Mouse (Mus musculus) lung, embryonic 16.5 days (tissue): ENCODE measurements at regions not wholly inside any gene's neighbourhood (a gene's known extent, or its start where the extent isn't known, plus 50 kb on each side); places are given as distances from the start of the nearest gene placed in this dataset.
"Not testable (repeated sequence)": the region's sequence is repeated elsewhere in the genome, so short reads cannot be mapped to it uniquely, and the experiment has no call there.

ENCODE experiments used
- ATAC-seq: fragments of 200-750 bp; cut with Nextera tagmentation; 2 replicates; pipeline ENCODE4 v1.8.0; 2017; ENCODE audit warnings: low read depth, mild to moderate bottlenecking, moderate library complexity
- H3K27ac ChIP-seq: fragments of 300-500 bp; sonication (generic); 2 replicates; pipeline ENCODE4 v1.5.1; 2014; ENCODE audit warnings: mild to moderate bottlenecking, control low read depth, low read length
- H3K27me3 ChIP-seq: fragments of 300-500 bp; sonication (generic); 2 replicates; pipeline ENCODE4 v1.6.1; 2014; ENCODE audit warnings: low read depth, low read length, mixed read lengths; ENCODE audit not compliant: control insufficient read depth, insufficient read depth
- H3K36me3 ChIP-seq: fragments of 300-500 bp; sonication (generic); 2 replicates; pipeline ENCODE4 v1.6.1; 2014; ENCODE audit warnings: low read length; ENCODE audit not compliant: control insufficient read depth, insufficient read depth
- H3K4me1 ChIP-seq: fragments of 300-500 bp; sonication (generic); replicated peaks from 2 replicates; pipeline ENCODE4 v1.6.1; 2014; ENCODE audit warnings: low read length, mixed read lengths; ENCODE audit not compliant: control insufficient read depth, insufficient read depth
- H3K4me2 ChIP-seq: fragments of 300-500 bp; sonication (generic); 2 replicates; pipeline ENCODE4 v1.6.1; 2014; ENCODE audit warnings: low read depth, low read length, control low read depth
- H3K4me3 ChIP-seq: fragments of 300-500 bp; sonication (generic); 2 replicates; pipeline ENCODE4 v1.5.1; 2014; ENCODE audit warnings: mild to moderate bottlenecking, low read length, control low read depth
- H3K9ac ChIP-seq: fragments of 300-500 bp; sonication (generic); 2 replicates; pipeline ENCODE4 v1.6.1; 2014; ENCODE audit warnings: low read length, control low read depth
- H3K9me3 ChIP-seq: fragments of 300-500 bp; sonication (generic); 2 replicates; pipeline ENCODE4 v1.6.1; 2016; ENCODE audit warnings: low read length; ENCODE audit not compliant: control insufficient read depth
- WGBS: fragments of 180-500 bp; shearing (Covaris S2); extraction: QIAGEN DNeasy Blood & Tissue Kit; methylation state at CpG from one replicate; pipeline ENCODE4 v1.1.7; 2014; 5-methylcytosine and 5-hydroxymethylcytosine counted together

DNA sequence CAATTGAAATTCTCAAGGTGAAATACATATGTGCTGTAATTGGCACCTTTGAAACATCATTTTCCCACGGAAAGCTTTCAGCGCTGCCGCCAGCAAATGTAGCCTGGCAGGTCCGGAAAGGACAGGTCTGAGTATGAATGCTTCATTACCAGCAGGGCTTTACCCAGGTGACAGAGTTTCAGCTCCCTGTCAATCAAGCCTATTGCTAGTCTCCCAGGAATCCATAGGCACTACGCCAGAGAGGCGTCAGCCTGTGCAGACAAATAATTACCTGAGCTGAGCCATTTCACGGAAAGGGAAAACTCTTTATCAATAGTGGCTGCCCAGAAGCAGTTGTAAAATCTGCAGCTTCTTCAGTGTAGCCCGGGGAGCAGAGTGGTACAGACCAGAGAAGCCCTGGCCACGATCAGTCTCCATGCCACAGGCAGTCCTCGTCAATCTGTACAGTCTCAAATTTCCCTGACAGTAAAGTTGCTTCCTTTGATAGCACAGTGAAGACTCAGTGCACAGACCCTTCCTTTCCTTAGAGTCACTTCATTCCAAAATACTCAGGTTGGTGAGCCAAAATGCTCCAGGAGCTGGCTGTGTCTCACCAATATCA is 340.7 kb downstream of the Samd5 start:
- no peak for ATAC-seq
- 68% methylated on average over 10 of the region's 10 CpGs for WGBS
- no peak overlapping the region for H3K4me3 ChIP-seq

DNA sequence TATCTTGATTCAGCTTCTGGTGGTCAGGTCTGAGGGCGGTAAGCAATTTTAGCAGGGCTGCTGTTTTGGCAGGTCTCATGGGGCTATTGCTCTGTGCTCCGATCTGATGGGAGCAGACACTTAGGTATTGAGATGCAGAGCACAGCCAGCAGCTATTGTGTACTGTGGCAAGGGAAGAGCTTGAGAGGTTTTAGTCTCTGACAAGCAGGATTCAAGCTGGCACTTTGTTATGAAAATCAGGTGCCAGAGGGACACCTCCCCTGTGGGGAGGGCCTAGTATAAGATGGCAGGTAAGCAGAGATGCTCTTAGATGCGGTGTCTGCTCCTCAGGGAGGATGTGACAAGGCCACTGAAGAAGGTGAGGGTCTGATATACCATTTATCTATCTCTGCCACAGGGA is 343.3 kb downstream of the Samd5 start:
- H3K9ac ChIP-seq = no peak overlapping the region
- no peak for ATAC-seq
- H3K4me2 ChIP-seq = no peak overlapping the region
- H3K4me3 ChIP-seq = no peak overlapping the region
- no peak overlapping the region for H3K27ac ChIP-seq
- H3K4me1 ChIP-seq = no peaks in the 10 kb centered on the region
- no peaks in the 10 kb centered on the region for H3K36me3 ChIP-seq
- no peaks in the 10 kb centered on the region for H3K27me3 ChIP-seq
- H3K9me3 ChIP-seq = no peaks in the 10 kb centered on the region
- WGBS = 73% methylated on average over 3 of the region's 3 CpGs

More for the DNA sequence above, 340.7 kb downstream of the Samd5 start:
- no peaks in the 10 kb centered on the region for H3K9me3 ChIP-seq
- no peak overlapping the region for H3K9ac ChIP-seq
- H3K27me3 ChIP-seq = no peaks in the 10 kb centered on the region
- no peaks in the 10 kb centered on the region for H3K4me1 ChIP-seq
- no peak overlapping the region for H3K4me2 ChIP-seq
- H3K27ac ChIP-seq = no peak overlapping the region
- no peaks in the 10 kb centered on the region for H3K36me3 ChIP-seq

DNA sequence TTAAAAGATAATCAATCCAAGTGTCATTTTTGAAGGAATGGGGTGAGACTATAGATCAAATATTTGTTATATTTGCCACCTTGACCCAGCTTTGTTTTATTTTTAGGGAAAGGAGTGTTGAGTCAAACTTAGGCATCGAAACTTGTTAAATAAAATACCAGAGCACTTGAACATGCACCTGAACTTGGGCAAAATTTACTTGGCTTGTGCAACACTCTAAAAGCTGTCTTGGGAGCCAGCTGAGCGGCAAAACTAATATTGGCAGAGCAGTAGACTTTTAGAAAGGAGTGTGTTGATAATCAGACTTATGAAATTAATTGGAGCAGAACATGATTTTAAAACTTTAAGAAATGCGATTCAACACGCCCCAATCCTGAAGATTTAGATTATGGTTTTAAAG is 346.7 kb downstream of the Samd5 start:
- H3K9me3 ChIP-seq = no peaks in the 10 kb centered on the region
- WGBS = 58% methylated on average over 4 of the region's 4 CpGs
- H3K27me3 ChIP-seq = no peaks in the 10 kb centered on the region
- no peaks in the 10 kb centered on the region for H3K4me1 ChIP-seq
- peak; percentile 59 for ATAC-seq
- no peak overlapping the region for H3K9ac ChIP-seq
- no peak overlapping the region for H3K4me3 ChIP-seq
- H3K36me3 ChIP-seq = no peaks in the 10 kb centered on the region
- no peak overlapping the region for H3K27ac ChIP-seq
- no peak overlapping the region for H3K4me2 ChIP-seq

DNA sequence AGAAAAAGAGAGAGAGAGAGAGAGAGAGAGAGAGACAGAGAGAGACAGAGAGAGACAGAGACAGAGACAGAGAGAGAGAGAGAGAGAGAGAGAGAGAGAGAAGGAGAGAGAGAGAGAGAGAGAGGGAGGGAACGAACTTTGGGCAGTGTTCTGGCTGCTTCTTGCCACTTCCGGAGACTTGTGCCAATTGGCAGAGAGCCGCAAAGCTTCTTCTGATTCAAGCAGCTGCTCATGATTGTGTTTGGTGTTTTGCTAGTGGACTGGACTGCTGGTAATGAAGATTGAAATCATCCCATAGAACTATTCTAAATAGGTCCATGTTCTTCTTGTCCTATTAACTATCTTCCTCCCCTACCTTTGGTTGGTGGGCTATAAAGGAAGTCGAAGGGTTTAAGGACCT is 347.1 kb downstream of the Samd5 start:
- H3K4me1 ChIP-seq, H3K9me3 ChIP-seq, H3K36me3 ChIP-seq, H3K4me3 ChIP-seq, H3K9ac ChIP-seq, H3K27me3 ChIP-seq, H3K4me2 ChIP-seq: not testable (repeated sequence)
- peak overlapping the region; percentile 28; the same call in 1 of the 2 replicates for H3K27ac ChIP-seq
- WGBS = 50% methylated on average over 4 of the region's 4 CpGs
- ATAC-seq = peak; percentile 47; the same call in 1 of the 2 replicates

DNA sequence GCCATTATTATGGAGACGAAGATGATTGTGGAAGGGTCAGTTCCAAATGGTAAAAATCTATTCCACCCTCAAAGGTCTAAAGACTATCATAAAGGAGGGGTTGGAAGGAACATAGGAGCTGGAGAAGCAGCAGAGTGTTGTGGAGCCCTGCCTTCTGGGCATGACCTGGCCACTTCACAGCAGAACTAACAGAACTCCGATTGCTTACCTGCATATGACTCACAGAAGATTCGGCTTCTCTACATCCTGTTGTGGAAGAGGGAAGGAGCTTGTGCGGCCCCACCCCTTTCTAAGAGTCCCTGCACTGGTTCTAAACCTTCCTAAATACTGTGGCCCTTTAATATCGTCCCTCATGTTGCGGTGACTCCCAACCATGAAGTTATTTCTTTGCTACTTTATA is 362.7 kb downstream of the Samd5 start:
- Histone ChIP-seq H3K27ac (no peak overlapping the region), H3K9ac (no peak overlapping the region), H3K4me1 (peaks cover 8% of the 10 kb centered on the region), H3K9me3 (no peaks in the 10 kb centered on the region), H3K27me3 (no peaks in the 10 kb centered on the region), H3K36me3 (no peaks in the 10 kb centered on the region), H3K4me2 (no peak overlapping the region), H3K4me3 (no peak overlapping the region)
- ATAC-seq = no peak
- WGBS = 83% methylated on average over 6 of the region's 6 CpGs

DNA sequence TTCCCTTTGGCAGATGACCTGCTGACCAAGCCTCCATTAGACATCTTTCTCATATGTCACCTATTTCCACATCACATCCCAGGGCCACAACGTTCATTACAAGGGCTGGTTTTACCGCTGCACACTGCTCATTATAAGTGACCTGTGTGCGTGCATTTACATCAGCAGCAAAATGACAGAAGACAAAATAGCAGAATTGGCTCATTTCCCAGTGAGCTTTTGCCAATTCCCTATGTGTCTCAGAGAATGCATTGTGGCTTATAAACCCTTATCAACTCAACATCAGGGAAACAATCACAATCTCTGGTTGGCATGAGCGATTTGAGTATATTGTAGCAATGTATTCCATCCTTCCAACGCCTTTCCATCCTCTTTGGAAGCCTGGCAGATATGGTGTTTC is 364.7 kb downstream of the Samd5 start:
- ATAC-seq = no peak

DNA sequence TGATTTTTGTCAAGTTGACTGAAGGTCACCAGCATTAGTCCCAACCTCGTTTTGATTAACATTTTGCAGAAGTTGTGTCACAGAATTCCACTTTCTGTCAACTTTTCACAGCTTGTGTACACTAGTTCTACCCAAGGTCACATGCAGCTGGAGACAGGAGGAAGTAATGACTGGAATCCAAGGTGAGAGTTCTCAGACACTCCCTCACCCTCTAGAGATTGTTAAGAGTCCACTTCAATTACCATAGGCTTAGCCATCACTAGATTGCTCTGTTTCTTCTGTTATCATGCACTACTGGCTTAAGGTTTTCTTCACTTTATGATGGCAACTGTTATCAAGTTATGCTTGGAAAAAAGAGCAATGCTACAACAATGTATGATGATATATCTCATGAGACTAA is 379.0 kb downstream of the Samd5 start:
- no peak overlapping the region for H3K4me2 ChIP-seq
- H3K9ac ChIP-seq = no peak overlapping the region
- H3K36me3 ChIP-seq = no peaks in the 10 kb centered on the region
- ATAC-seq = no peak
- H3K4me1 ChIP-seq = no peaks in the 10 kb centered on the region
- H3K27ac ChIP-seq = no peak overlapping the region
- 19% methylated on average over 1 of the region's 1 CpGs for WGBS
- H3K27me3 ChIP-seq = no peaks in the 10 kb centered on the region
- H3K9me3 ChIP-seq = no peaks in the 10 kb centered on the region
- H3K4me3 ChIP-seq = no peak overlapping the region

More for the DNA sequence above, 364.7 kb downstream of the Samd5 start:
- Histone ChIP-seq H3K36me3 (no peaks in the 10 kb centered on the region), H3K4me2 (no peak overlapping the region), H3K4me1 (peaks cover 8% of the 10 kb centered on the region), H3K4me3 (no peak overlapping the region), H3K9me3 (no peaks in the 10 kb centered on the region), H3K27ac (peak overlapping the region; percentile 73), H3K9ac (no peak overlapping the region), H3K27me3 (no peaks in the 10 kb centered on the region)
- WGBS = 48% methylated on average over 5 of the region's 5 CpGs

DNA sequence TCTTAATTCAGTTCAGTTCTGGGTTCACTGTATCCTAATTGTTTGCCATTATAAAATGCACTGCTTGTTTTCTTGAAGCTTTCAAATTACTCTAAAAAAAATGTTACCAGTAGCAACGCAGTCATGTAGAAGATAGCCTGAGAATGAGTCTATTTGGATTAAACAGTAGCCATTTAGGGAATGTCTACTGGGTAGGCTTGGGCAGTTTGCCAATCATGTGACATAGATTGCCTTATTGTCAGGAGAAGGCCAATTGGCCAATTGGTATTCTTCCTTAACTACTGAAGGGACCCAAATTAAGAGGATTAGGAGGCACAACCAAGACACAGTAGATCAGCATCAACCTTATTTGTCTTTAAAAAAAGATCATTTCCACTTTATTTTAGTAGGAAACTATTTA is 379.7 kb downstream of the Samd5 start:
- Histone ChIP-seq H3K9ac (no peak overlapping the region), H3K27ac (no peak overlapping the region), H3K4me2 (no peak overlapping the region), H3K27me3 (no peaks in the 10 kb centered on the region), H3K4me3 (no peak overlapping the region), H3K4me1 (no peaks in the 10 kb centered on the region), H3K36me3 (no peaks in the 10 kb centered on the region), H3K9me3 (no peaks in the 10 kb centered on the region)
- 69% methylated on average over 1 of the region's 1 CpGs for WGBS
- no peak for ATAC-seq

DNA sequence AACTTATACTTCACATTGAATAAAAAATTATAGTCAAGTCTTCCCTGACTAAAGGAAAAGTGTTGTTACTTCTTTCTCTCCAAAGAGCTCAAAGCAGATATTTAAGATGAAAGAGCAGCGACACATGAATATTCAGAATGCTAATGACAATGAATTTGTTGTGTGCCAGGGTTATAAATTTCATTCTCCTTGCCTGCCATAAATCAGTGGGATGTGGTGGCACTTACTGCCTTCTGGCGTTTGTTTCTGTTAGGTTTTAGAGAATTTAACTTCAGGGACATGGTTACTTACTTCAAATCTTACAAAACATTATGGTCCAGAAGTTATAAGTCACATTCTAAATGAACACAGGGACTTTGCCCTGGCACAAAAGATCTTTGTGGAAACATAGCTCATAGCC is 380.4 kb downstream of the Samd5 start:
- Histone ChIP-seq H3K36me3 (no peaks in the 10 kb centered on the region), H3K4me1 (no peaks in the 10 kb centered on the region), H3K4me2 (no peak overlapping the region), H3K4me3 (no peak overlapping the region), H3K27ac (no peak overlapping the region), H3K9me3 (no peaks in the 10 kb centered on the region), H3K27me3 (no peaks in the 10 kb centered on the region), H3K9ac (no peak overlapping the region)
- 79% methylated on average over 2 of the region's 2 CpGs for WGBS
- ATAC-seq = no peak
